Mouse (Mus musculus): Measurements from ENCODE around the gene Myo1c. TPM values are rescaled to one million over a fixed set of nuclear protein-coding genes. Genes with fewer than 3 reads are reported as not detected.
A peak's percentile ranks its signal among the peaks of the same experiment; 100 is the strongest.

The Myo1c gene
- polyA plus RNA-seq, 1 experiment from 2014 or later: 78.8 TPM

DNA sequence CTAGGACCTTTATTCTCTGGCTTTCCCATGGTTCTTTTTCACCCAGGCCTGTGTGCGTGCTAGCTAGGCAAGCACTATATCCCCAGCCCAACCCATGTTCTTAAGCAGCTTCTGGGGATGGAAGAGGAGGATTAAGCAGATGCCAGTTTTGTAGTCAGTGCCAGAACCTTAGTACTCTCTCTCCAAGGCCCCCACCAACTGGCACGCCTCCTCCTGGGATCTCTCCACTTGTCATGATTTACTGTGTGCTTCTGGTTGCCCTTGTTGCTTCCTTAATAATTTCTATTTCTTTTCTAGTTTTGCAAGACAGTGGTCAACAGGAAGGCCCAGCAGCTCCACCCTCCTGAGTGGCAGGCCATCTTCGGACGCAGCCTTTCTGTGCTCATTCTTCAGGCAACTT, 24.5 kb upstream of the Myo1c start:
- H3K4me1 ChIP-seq: peaks cover 25% of the 10 kb centered on the region; the same call in 1 of the 2 replicates
- no peak overlapping the region for H3K4me2 ChIP-seq
- no peak overlapping the region for H3K27ac ChIP-seq
- ATAC-seq (ENCODE audit: borderline replicate concordance, extremely low read depth, low FRiP score, low TSS enrichment): no peak
- no peaks in the 10 kb centered on the region for H3K9me3 ChIP-seq
- peaks cover 48% of the 10 kb centered on the region for H3K36me3 ChIP-seq
- no peaks in the 10 kb centered on the region for H3K27me3 ChIP-seq
- H3K4me3 ChIP-seq: no peak overlapping the region
- WGBS: 82% methylated on average over 4 of the region's 4 CpGs
- H3K9ac ChIP-seq: no peak overlapping the region

DNA sequence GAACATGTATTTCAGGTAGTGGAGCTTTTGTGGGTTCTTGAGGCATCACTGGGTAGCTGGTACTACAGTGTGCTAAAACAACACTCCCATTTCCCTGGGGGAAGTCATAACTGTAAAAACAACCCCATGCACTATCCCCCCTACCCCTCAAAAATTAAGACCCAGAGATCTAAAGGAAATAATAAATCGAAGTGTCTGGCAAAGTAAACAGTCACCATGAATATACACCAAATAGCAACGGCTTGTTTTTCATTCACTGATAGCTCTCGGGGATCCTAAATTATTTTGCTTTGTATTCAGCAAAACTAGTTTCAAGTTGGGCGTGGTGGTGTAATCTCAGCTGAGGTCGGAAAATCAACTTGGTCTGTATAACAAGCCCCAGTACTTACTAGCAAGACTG, 20.2 kb upstream of the Myo1c start:
- H3K36me3 ChIP-seq: peaks cover 30% of the 10 kb centered on the region
- 5% methylated on average over 5 of the region's 5 CpGs for WGBS
- no peak for ATAC-seq (ENCODE audit: borderline replicate concordance, extremely low read depth, low FRiP score, low TSS enrichment)

DNA sequence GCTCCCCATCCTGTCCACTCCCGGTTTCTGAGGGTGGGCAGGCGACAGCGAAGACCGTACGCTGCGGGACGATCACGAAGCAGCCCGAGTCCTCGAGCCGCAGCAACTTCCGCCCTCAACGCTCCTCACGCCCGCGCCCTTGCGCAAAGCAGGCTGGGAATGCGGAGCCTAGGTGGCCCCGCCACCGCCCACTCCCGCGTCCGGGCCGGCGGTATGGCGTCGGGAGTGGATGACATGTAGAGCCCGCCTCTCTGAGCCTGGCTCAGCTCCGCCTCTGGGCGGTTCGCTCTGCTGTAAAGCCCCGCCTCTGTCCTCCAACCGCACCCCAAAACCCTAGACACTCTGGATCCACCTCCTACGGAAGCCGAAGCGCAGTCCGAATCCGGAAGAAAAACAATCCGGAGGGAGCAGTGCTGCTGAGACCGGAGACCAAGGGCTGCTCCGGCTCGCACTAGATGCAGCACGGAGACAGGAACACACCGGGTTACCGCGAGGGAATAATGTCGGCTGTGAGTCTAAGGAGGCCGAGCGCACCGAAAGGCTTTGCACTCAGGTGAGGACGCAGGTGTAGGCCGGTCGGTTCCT, 19.6 kb upstream of the Myo1c start, which contains the start of gene Inpp5k:
TSS of gene Inpp5k (plus strand) at position 344 of the 585 bp plus-strand sequence.
- no peaks in the 10 kb centered on the region for H3K27me3 ChIP-seq
- peak; percentile 99 for ATAC-seq (ENCODE audit: borderline replicate concordance, extremely low read depth, low FRiP score, low TSS enrichment)
- H3K4me1 ChIP-seq: peaks cover 21% of the 10 kb centered on the region
- H3K36me3 ChIP-seq: peaks cover 28% of the 10 kb centered on the region
- H3K4me3 ChIP-seq: peak within 1 kb of the TSS; percentile 87
- H3K9me3 ChIP-seq: no peaks in the 10 kb centered on the region
- under 1% methylated on average over 53 of the region's 53 CpGs for WGBS
- peak within 1 kb of the TSS; percentile 65 for H3K9ac ChIP-seq
- peak within 1 kb of the TSS; percentile 80 for H3K4me2 ChIP-seq
- H3K27ac ChIP-seq: peak within 1 kb of the TSS; percentile 84

More for the DNA sequence above, 20.2 kb upstream of the Myo1c start:
- peak overlapping the region; percentile 80 for H3K4me2 ChIP-seq
- peaks cover 21% of the 10 kb centered on the region for H3K4me1 ChIP-seq
- H3K4me3 ChIP-seq: peak overlapping the region; percentile 87
- H3K9me3 ChIP-seq: no peaks in the 10 kb centered on the region
- H3K9ac ChIP-seq: peak overlapping the region; percentile 65
- H3K27ac ChIP-seq: no peak overlapping the region
- no peaks in the 10 kb centered on the region for H3K27me3 ChIP-seq

DNA sequence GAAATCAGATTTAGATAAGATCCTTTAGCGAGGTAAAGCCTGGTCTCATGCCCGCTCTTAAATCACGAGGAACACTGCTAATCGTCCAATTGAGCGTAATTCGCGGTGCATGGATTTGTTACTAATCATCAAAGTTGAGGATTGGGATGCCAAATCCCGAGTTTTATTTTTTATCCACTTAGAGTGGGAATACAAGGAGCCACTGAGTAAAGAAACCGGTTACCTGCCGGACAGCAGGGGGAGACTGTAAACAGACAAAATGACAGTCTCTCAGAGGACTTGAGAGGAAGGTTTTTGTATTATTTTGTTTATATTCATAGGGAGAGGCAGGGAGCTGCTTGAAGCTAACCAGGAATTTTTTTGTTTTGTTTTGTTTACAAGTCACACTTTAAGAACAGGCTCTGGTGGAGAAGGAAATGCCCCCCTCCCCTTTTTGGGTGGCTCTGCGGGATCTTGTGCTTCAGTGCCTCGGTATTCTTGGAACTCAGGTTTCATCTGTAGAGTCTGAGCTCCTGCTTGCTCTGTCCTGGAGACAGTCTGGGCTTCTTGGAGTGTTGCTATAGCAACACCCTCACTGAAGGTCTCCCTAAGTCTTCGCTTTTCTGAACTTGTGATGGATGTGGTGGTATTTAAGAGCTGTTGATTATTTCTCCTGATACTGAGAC, 18.6 kb upstream of the Myo1c start:
- 5% methylated on average over 13 of the region's 13 CpGs for WGBS
- Histone ChIP-seq H3K27me3 (no peaks in the 10 kb centered on the region), H3K9me3 (no peaks in the 10 kb centered on the region), H3K4me1 (peaks cover 21% of the 10 kb centered on the region), H3K4me2 (peak overlapping the region; percentile 80), H3K36me3 (peaks cover 19% of the 10 kb centered on the region), H3K27ac (peak overlapping the region; percentile 58), H3K4me3 (peak overlapping the region; percentile 87), H3K9ac (peak overlapping the region; percentile 64)
- no peak for ATAC-seq (ENCODE audit: borderline replicate concordance, extremely low read depth, low FRiP score, low TSS enrichment)

DNA sequence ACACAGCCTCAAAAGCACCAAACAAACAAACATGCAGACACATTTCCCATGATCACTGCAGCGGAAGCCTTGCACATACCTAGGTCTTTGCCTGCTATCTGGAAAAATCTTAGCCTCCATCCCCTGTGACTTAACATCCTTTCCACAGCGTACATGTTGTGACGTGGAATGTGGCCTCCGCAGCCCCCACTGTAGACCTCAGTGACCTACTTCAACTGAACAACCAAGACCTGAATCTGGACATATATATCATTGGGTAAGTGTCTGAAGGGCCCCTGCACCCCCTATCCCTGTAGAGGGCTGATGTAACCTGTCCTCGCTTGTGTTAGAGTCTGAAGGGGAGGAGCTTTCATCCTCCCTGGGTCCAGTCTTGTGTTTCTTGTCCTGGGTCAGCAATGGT, 17.4 kb upstream of the Myo1c start:
- Histone ChIP-seq H3K9me3 (no peaks in the 10 kb centered on the region), H3K4me2 (no peak overlapping the region), H3K27ac (no peak overlapping the region), H3K4me1 (peaks cover 21% of the 10 kb centered on the region), H3K27me3 (no peaks in the 10 kb centered on the region), H3K9ac (no peak overlapping the region), H3K36me3 (0 out of 2 replicates have a peak, but pooled peaks cover 8% of the 10 kb centered on the region), H3K4me3 (no peak overlapping the region)
- no peak for ATAC-seq (ENCODE audit: borderline replicate concordance, extremely low read depth, low FRiP score, low TSS enrichment)
- 84% methylated on average over 5 of the region's 5 CpGs for WGBS

DNA sequence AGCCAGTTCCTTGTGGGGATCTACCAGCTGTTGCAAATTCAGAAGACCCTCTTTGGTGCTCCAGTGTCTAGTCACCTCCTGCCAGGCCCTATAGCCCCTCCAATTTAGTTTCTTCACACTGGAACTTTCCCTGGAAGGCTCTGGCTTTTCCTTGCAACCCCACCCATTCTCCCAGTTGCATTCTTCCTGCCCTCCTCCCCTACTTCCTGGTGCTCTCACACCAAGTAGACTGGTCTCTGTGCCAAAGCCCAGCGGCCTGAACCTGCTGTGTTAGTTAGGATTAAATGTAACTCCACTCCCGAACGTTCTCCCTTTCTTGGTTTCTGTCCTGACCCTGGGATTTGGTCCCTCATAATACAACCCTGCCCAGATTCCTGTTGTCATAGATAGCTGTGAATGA, 15.5 kb upstream of the Myo1c start:
- H3K27me3 ChIP-seq: no peaks in the 10 kb centered on the region
- no peaks in the 10 kb centered on the region for H3K9me3 ChIP-seq
- H3K4me3 ChIP-seq: no peak overlapping the region
- WGBS: 63% methylated on average over 3 of the region's 3 CpGs
- H3K27ac ChIP-seq: no peak overlapping the region
- H3K4me2 ChIP-seq: no peak overlapping the region
- H3K4me1 ChIP-seq: peaks cover 18% of the 10 kb centered on the region
- ATAC-seq (ENCODE audit: borderline replicate concordance, extremely low read depth, low FRiP score, low TSS enrichment): no peak
- 0 out of 2 replicates have a peak, but pooled peaks cover 5% of the 10 kb centered on the region for H3K36me3 ChIP-seq
- H3K9ac ChIP-seq: no peak overlapping the region

DNA sequence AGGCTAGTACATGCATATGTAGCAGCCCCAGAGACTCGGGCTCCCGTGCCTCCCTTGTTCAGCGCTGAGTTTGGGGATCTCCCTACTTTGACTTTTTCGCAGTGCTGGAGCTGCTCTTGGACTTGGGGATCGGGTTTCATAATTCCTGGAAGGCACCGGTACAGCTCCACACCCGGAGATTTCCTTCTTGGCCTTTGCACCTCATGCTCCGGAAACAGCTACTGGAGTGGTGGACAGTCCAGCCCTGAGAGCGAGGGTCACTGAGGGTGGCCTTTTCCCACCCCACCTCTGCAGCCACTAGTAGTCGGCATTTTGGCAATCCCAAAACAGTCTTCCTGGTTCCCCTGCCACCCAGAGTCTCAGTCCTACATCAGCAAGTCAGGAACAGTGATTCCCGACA, 15.0 kb upstream of the Myo1c start:
- H3K27ac ChIP-seq: no peak overlapping the region; the same call in 1 of the 2 replicates
- H3K36me3 ChIP-seq: 0 out of 2 replicates have a peak, but pooled peaks cover 5% of the 10 kb centered on the region
- H3K9ac ChIP-seq: no peak overlapping the region
- H3K4me2 ChIP-seq: no peak overlapping the region
- H3K4me3 ChIP-seq: no peak overlapping the region
- 51% methylated on average over 11 of the region's 11 CpGs for WGBS
- peaks cover 13% of the 10 kb centered on the region for H3K4me1 ChIP-seq
- no peak for ATAC-seq (ENCODE audit: borderline replicate concordance, extremely low read depth, low FRiP score, low TSS enrichment)
- no peaks in the 10 kb centered on the region for H3K27me3 ChIP-seq
- no peaks in the 10 kb centered on the region for H3K9me3 ChIP-seq

DNA sequence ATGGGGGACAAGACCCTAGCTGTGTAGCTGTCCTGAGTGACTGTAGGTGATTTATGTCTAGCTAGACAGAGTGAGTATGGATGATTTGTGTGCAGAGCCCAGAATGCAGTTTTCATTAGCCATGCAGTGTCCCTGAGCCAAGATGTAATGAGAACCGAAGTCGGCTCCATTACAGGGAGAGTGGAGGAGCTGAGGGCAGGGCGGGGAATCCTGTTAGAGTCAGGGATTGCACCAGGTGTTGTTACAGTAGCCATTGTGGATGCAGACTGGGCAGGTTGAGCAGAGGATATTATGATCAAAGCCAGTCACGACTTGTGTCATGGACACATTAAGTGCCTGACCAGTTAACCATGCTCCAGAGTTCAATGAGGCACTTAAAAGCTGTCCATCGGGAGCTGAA, 7.0 kb upstream of the Myo1c start:
- Histone ChIP-seq H3K9ac (no peak overlapping the region), H3K36me3 (no peaks in the 10 kb centered on the region), H3K4me1 (no peaks in the 10 kb centered on the region), H3K4me2 (no peak overlapping the region), H3K27ac (no peak overlapping the region), H3K4me3 (no peak overlapping the region), H3K27me3 (no peaks in the 10 kb centered on the region), H3K9me3 (no peaks in the 10 kb centered on the region)
- no peak for ATAC-seq (ENCODE audit: borderline replicate concordance, extremely low read depth, low FRiP score, low TSS enrichment)
- 74% methylated on average over 5 of the region's 5 CpGs for WGBS

DNA sequence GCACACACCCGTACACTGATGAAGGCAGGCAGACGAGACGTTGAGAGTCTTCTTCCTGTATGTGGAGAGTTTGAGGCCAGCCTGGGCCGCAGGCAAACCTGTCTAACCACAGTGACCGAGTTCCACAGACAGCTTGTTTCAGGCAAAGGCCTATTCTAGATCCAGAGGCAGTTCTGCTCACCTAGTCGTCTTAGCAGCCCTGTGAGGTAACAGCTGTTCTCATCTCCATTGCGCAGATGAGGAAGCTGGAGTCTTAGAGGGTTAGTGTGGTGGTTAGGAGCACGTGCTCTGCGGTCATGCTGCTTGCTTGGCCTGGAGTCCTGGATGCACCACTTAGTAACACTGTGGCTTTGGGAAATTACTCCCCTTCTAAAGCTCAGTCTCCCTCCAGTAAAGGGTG, 5.6 kb upstream of the Myo1c start:
- Histone ChIP-seq H3K4me3 (no peak overlapping the region), H3K27ac (no peak overlapping the region), H3K9ac (no peak overlapping the region), H3K4me2 (no peak overlapping the region), H3K4me1 (peaks cover 9% of the 10 kb centered on the region; the same call in 1 of the 2 replicates), H3K27me3 (no peaks in the 10 kb centered on the region), H3K9me3 (no peaks in the 10 kb centered on the region), H3K36me3 (no peaks in the 10 kb centered on the region)
- 65% methylated on average over 9 of the region's 9 CpGs for WGBS
- no peak for ATAC-seq (ENCODE audit: borderline replicate concordance, extremely low read depth, low FRiP score, low TSS enrichment)

DNA sequence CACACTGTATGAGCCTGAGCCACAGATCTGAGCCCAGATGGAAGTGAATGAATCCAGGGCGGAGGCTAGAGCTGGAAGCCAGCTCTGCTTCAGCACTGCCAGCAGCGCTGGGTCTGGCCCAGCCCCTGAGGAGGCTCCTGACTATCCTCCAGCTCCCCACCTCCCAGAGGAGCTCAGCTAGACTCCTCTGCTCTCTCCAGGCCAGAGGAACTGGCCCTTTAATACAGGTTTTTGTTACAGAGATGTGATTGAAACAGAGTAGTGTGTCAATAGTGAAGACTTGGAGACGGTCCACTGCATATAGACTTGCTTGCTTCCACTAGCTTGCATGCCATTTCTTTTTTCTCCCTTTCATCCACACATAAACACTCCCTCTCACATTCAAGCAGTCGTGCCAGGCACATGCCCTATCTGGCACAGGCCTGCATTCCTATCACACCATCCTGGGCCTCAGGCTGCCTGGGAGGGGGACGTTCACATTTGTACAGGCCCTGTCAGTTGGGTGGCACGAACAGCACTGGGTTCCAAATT, 2.6 kb upstream of the Myo1c start:
- ATAC-seq (ENCODE audit: borderline replicate concordance, extremely low read depth, low FRiP score, low TSS enrichment): no peak
- Histone ChIP-seq H3K4me3 (no peak overlapping the region), H3K9ac (no peak overlapping the region), H3K9me3 (no peaks in the 10 kb centered on the region), H3K27me3 (no peaks in the 10 kb centered on the region), H3K27ac (peak overlapping the region; percentile 23), H3K4me1 (peaks cover 29% of the 10 kb centered on the region), H3K36me3 (no peaks in the 10 kb centered on the region), H3K4me2 (no peak overlapping the region)
- WGBS: 55% methylated on average over 6 of the region's 6 CpGs

DNA sequence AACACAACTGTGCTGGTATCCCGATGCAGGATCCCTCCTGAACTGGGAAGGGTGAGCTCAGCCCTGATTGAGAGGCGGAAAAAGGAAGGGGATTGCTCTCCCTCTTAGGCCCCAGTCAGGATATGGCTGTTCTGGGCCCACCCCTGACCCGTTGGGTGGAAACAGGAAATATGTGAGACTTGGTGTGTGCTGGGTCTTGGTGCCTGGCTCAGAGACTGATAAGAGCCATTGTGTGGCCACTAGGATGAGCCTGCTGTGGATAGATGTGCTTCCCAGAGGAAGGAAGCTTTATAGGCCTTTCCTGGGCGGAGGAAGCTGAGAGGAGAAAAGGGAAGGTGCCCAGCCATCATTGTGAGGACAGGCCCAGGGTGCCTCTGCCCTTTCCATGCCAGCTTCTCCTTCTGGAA, 1.1 kb upstream of the Myo1c start:
- WGBS: 58% methylated on average over 4 of the region's 4 CpGs
- no peaks in the 10 kb centered on the region for H3K36me3 ChIP-seq
- H3K9me3 ChIP-seq: no peaks in the 10 kb centered on the region
- H3K4me1 ChIP-seq: peaks cover 41% of the 10 kb centered on the region
- H3K27me3 ChIP-seq: no peaks in the 10 kb centered on the region
- no peak for ATAC-seq (ENCODE audit: borderline replicate concordance, extremely low read depth, low FRiP score, low TSS enrichment)
- H3K27ac ChIP-seq: peak overlapping the region; percentile 77
- no peak overlapping the region for H3K4me3 ChIP-seq
- H3K9ac ChIP-seq: no peak overlapping the region
- no peak overlapping the region for H3K4me2 ChIP-seq

DNA sequence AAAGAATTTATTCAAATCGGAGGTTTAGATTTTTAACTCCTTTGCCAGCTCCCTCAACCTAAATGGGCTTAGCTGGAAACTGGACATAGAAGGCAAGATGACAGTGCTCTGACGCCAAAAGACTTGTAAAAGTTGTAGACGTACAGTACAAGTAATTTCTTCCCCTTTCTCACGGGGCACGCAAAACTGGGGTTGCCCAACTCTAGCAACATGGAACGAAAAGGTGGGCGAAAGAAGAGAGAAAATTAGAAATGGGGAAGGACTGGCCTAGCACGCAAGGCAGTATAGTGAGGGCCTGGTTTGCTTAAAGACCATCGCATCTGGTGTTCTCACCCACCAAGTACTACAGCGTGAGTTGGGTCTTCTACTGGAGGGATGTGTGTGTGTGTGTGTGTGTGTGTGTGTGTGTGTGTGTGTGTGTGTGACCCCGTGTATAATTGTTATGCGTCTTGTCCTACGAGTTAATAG, 688 bp downstream of the Myo1c start:
- 40% methylated on average over 13 of the region's 13 CpGs for WGBS

More for the DNA sequence above, 688 bp downstream of the Myo1c start:
- no peaks in the 10 kb centered on the region for H3K9me3 ChIP-seq
- no peak for ATAC-seq (ENCODE audit: borderline replicate concordance, extremely low read depth, low FRiP score, low TSS enrichment)
- peaks cover 55% of the 10 kb centered on the region for H3K4me1 ChIP-seq
- H3K4me2 ChIP-seq: peak overlapping the region; percentile 90
- H3K27ac ChIP-seq: peak overlapping the region; percentile 98
- H3K9ac ChIP-seq: peak overlapping the region; percentile 81
- no peaks in the 10 kb centered on the region for H3K27me3 ChIP-seq
- peak overlapping the region; percentile 77 for H3K4me3 ChIP-seq
- H3K36me3 ChIP-seq: no peaks in the 10 kb centered on the region
